Comparison of ENCODE assay signal across 8 mouse cellular contexts in genomic region chr13:74208986-74209345, GRCm38 (mm10). TPM values are rescaled to one million over a fixed set of nuclear protein-coding genes. Genes with fewer than 3 reads are reported as not detected.
DNase-seq lines count a peak whose midpoint lies in the region; ATAC-seq lines count a peak whose summit lies in the region.

No protein-coding gene starts in this region.

- DNase-seq in frontal cortex, postnatal 10 days (ENCODE audit: low spot score in 2 of 2) = peak; percentile 10 to 13
- no peak for DNase-seq in frontal cortex, adult 2 months (ENCODE audit: extremely low spot score in 1 of 2, low spot score in 1 of 2)
- DNase-seq in right cerebral cortex, postnatal 4 days = peak; percentile 15
- DNase-seq in right cerebral cortex, postnatal 14 days = no peak
- DNase-seq in ovary, postnatal 10 days (ENCODE audit: low spot score) = no peak

- H3K4me1 ChIP-seq in limb, embryonic 12.5 days (replicated peaks) = peaks cover 11% of the 10 kb centered on the region
- peaks cover 10% of the 10 kb centered on the region for H3K4me1 ChIP-seq in neural tube, embryonic 12.5 days

- H3K9ac ChIP-seq in limb, embryonic 12.5 days (replicated peaks) = peak overlapping the region; percentile 83
- H3K9ac ChIP-seq in neural tube, embryonic 12.5 days = peak overlapping the region; percentile 81

- no peaks in the 10 kb centered on the region for H3K27me3 ChIP-seq in limb, embryonic 12.5 days
- no peaks in the 10 kb centered on the region for H3K27me3 ChIP-seq in neural tube, embryonic 12.5 days (replicated peaks)

- WGBS in limb, embryonic 12.5 days = 20% methylated on average over 12 of the region's 12 CpGs
- 21% methylated on average over 12 of the region's 12 CpGs for WGBS in neural tube, embryonic 12.5 days

- peak; percentile 18 for ATAC-seq in granulocyte monocyte progenitor cell, adult 5-6 weeks (replicated peaks; ENCODE audit: poor library complexity, severe bottlenecking)
- ATAC-seq in limb, embryonic 12.5 days (ENCODE audit: insufficient number of reproducible peaks, insufficient read depth, low FRiP score, low TSS enrichment, low read depth) = no peak
- ATAC-seq in neural tube, embryonic 12.5 days (ENCODE audit: low FRiP score, low read depth) = peak; percentile 70

- peaks cover 26% of the 10 kb centered on the region for H3K36me3 ChIP-seq in limb, embryonic 12.5 days
- peaks cover 14% of the 10 kb centered on the region for H3K36me3 ChIP-seq in neural tube, embryonic 12.5 days

- H3K4me3 ChIP-seq in limb, embryonic 12.5 days (replicated peaks) = peak overlapping the region; percentile 80
- peak overlapping the region; percentile 75 for H3K4me3 ChIP-seq in neural tube, embryonic 12.5 days

- H3K4me2 ChIP-seq in limb, embryonic 12.5 days = peak overlapping the region; percentile 86
- peak overlapping the region; percentile 67 for H3K4me2 ChIP-seq in neural tube, embryonic 12.5 days (replicated peaks)

- no peaks in the 10 kb centered on the region for H3K9me3 ChIP-seq in limb, embryonic 12.5 days
- no peaks in the 10 kb centered on the region for H3K9me3 ChIP-seq in neural tube, embryonic 12.5 days

- peak overlapping the region; percentile 78 for H3K27ac ChIP-seq in limb, embryonic 12.5 days
- 0 out of 2 replicates have a peak overlapping the region, but pooled peaks have one; percentile 34 for H3K27ac ChIP-seq in neural tube, embryonic 12.5 days

RNA-seq across cellular contexts. Expression of gene Exoc3, which starts 0.4 kb away (rescaled TPM):
- polyA plus RNA-seq in frontal cortex, adult 2 months (2012; rRNA removed) = 49.9 and 52.2 TPM in 2 replicates
- total RNA-seq in granulocyte monocyte progenitor cell, adult 5-6 weeks (2014; fragmentation: Nextera tagmentation) = 13.2 and 26.9 TPM in 2 replicates
- 28.4 and 35.5 TPM in 2 replicates for total RNA-seq in granulocyte monocyte progenitor cell, adult 5-6 weeks (2017)
- polyA plus RNA-seq in limb, embryonic 12.5 days (2016; fragmentation: Nextera tagmentation; extraction: Ambion mirVana) = 64.7 and 73.2 TPM in 2 replicates
- 83.6 and 91.4 TPM in 2 replicates for polyA plus RNA-seq in neural tube, embryonic 12.5 days (2016; fragmentation: Nextera tagmentation; extraction: Ambion mirVana)

Comparison
In these comparisons a context has a peak if more than half of its experiments do, and no peak if none do; other contexts are left out.
1. DNase-seq: peak in frontal cortex, postnatal 10 days (2 of 2) and right cerebral cortex, postnatal 4 days (single experiment); none in frontal cortex, adult 2 months (0 of 2), right cerebral cortex, postnatal 14 days (single experiment) and ovary, postnatal 10 days (single experiment).